Mouse (Mus musculus): ENCODE measurements around the gene Abcb11. TPM values are rescaled to one million over a fixed set of nuclear protein-coding genes. Genes with fewer than 3 reads are reported as not detected.
A peak's percentile ranks its signal among the peaks of the same experiment; 100 is the strongest.

Abcb11 gene
- polyA plus RNA-seq, 1 experiment, result not detected

GRCm38 (mm10) chr2:69294508-69294907 is 47.9 kb downstream of the Abcb11 start:
- TF ChIP-seq CTCF (IDR thresholded peaks at IDR 0.05; ENCODE audit: low read depth, low read length) (no peak), EP300 (IDR thresholded peaks at IDR 0.05; ENCODE audit: insufficient read depth, low read depth, low read length) (no peak), POLR2A (IDR thresholded peaks at IDR 0.05; ENCODE audit: insufficient read depth, low read length) (no peak)

GRCm38 (mm10) chr2:69288989-69289388 is 53.4 kb downstream of the Abcb11 start:
- Histone ChIP-seq H3K36me3 (ENCODE audit: control insufficient read depth, insufficient read depth, low read length, poor library complexity, severe bottlenecking) (no peaks in the 10 kb centered on the region), H3K27me3 (ENCODE audit: control insufficient read depth, insufficient read depth, low read length, poor library complexity, severe bottlenecking) (no peaks in the 10 kb centered on the region), H3K4me3 (ENCODE audit: low read depth, low read length) (no peak overlapping the region), H3K27ac (ENCODE audit: insufficient read depth, low read length) (no peak overlapping the region), H3K9ac (ENCODE audit: low read depth, poor library complexity, severe bottlenecking) (no peak overlapping the region), H3K9me3 (replicated peaks; ENCODE audit: control insufficient read depth, insufficient read depth, low read length, poor library complexity, severe bottlenecking) (no peaks in the 10 kb centered on the region), H3K4me1 (ENCODE audit: control insufficient read depth, insufficient read depth, low read length) (no peaks in the 10 kb centered on the region)
- TF ChIP-seq POLR2A (IDR thresholded peaks at IDR 0.05; ENCODE audit: insufficient read depth, low read length) (no peak), CTCF (IDR thresholded peaks at IDR 0.05; ENCODE audit: low read depth, low read length) (no peak), EP300 (IDR thresholded peaks at IDR 0.05; ENCODE audit: insufficient read depth, low read depth, low read length) (no peak)

More at GRCm38 (mm10) chr2:69294508-69294907, 47.9 kb downstream of the Abcb11 start:
- Histone ChIP-seq H3K27ac (ENCODE audit: insufficient read depth, low read length) (no peak overlapping the region), H3K9ac (ENCODE audit: low read depth, poor library complexity, severe bottlenecking) (no peak overlapping the region), H3K9me3 (replicated peaks; ENCODE audit: control insufficient read depth, insufficient read depth, low read length, poor library complexity, severe bottlenecking) (no peaks in the 10 kb centered on the region), H3K4me3 (ENCODE audit: low read depth, low read length) (no peak overlapping the region), H3K27me3 (ENCODE audit: control insufficient read depth, insufficient read depth, low read length, poor library complexity, severe bottlenecking) (no peaks in the 10 kb centered on the region), H3K4me1 (ENCODE audit: control insufficient read depth, insufficient read depth, low read length) (no peaks in the 10 kb centered on the region), H3K36me3 (ENCODE audit: control insufficient read depth, insufficient read depth, low read length, poor library complexity, severe bottlenecking) (no peaks in the 10 kb centered on the region)

GRCm38 (mm10) chr2:69275875-69276274 is 66.5 kb downstream of the Abcb11 start:
- H3K36me3 ChIP-seq (ENCODE audit: control insufficient read depth, insufficient read depth, low read length, poor library complexity, severe bottlenecking), result no peaks in the 10 kb centered on the region
- H3K4me1 ChIP-seq (ENCODE audit: control insufficient read depth, insufficient read depth, low read length), result no peaks in the 10 kb centered on the region
- TF ChIP-seq CTCF (IDR thresholded peaks at IDR 0.05; ENCODE audit: low read depth, low read length) (peak; percentile 21), POLR2A (IDR thresholded peaks at IDR 0.05; ENCODE audit: insufficient read depth, low read length) (no peak), EP300 (IDR thresholded peaks at IDR 0.05; ENCODE audit: insufficient read depth, low read depth, low read length) (no peak)
- H3K27ac ChIP-seq (ENCODE audit: insufficient read depth, low read length), result no peak overlapping the region
- no peaks in the 10 kb centered on the region for H3K9me3 ChIP-seq (replicated peaks; ENCODE audit: control insufficient read depth, insufficient read depth, low read length, poor library complexity, severe bottlenecking)
- H3K4me3 ChIP-seq (ENCODE audit: low read depth, low read length), result no peak overlapping the region
- no peak overlapping the region for H3K9ac ChIP-seq (ENCODE audit: low read depth, poor library complexity, severe bottlenecking)
- H3K27me3 ChIP-seq (ENCODE audit: control insufficient read depth, insufficient read depth, low read length, poor library complexity, severe bottlenecking), result no peaks in the 10 kb centered on the region

- Histone ChIP-seq H3K9ac (ENCODE audit: low read depth, poor library complexity, severe bottlenecking) (no peak overlapping the region), H3K4me1 (ENCODE audit: control insufficient read depth, insufficient read depth, low read length) (no peaks in the 10 kb centered on the region), H3K4me3 (ENCODE audit: low read depth, low read length) (no peak overlapping the region), H3K27ac (ENCODE audit: insufficient read depth, low read length) (no peak overlapping the region), H3K27me3 (ENCODE audit: control insufficient read depth, insufficient read depth, low read length, poor library complexity, severe bottlenecking) (no peaks in the 10 kb centered on the region), H3K36me3 (ENCODE audit: control insufficient read depth, insufficient read depth, low read length, poor library complexity, severe bottlenecking) (no peaks in the 10 kb centered on the region), H3K9me3 (replicated peaks; ENCODE audit: control insufficient read depth, insufficient read depth, low read length, poor library complexity, severe bottlenecking) (no peaks in the 10 kb centered on the region)
- TF ChIP-seq POLR2A (IDR thresholded peaks at IDR 0.05; ENCODE audit: insufficient read depth, low read length), result no peak
- no peak for TF ChIP-seq CTCF (IDR thresholded peaks at IDR 0.05; ENCODE audit: low read depth, low read length)
- no peak for TF ChIP-seq EP300 (IDR thresholded peaks at IDR 0.05; ENCODE audit: insufficient read depth, low read depth, low read length)
These were observed 78.3 kb downstream of the Abcb11 start for GRCm38 (mm10) chr2:69264069-69264618.

- H3K27me3 ChIP-seq (ENCODE audit: control insufficient read depth, insufficient read depth, low read length, poor library complexity, severe bottlenecking), result no peaks in the 10 kb centered on the region
- no peak overlapping the region for H3K4me3 ChIP-seq (ENCODE audit: low read depth, low read length)
- no peak overlapping the region for H3K9ac ChIP-seq (ENCODE audit: low read depth, poor library complexity, severe bottlenecking)
- no peak overlapping the region for H3K27ac ChIP-seq (ENCODE audit: insufficient read depth, low read length)
- H3K4me1 ChIP-seq (ENCODE audit: control insufficient read depth, insufficient read depth, low read length), result no peaks in the 10 kb centered on the region
- H3K9me3 ChIP-seq (replicated peaks; ENCODE audit: control insufficient read depth, insufficient read depth, low read length, poor library complexity, severe bottlenecking), result no peaks in the 10 kb centered on the region; the same call in 1 of the 2 replicates
- TF ChIP-seq CTCF (IDR thresholded peaks at IDR 0.05; ENCODE audit: low read depth, low read length), result no peak
- no peaks in the 10 kb centered on the region for H3K36me3 ChIP-seq (ENCODE audit: control insufficient read depth, insufficient read depth, low read length, poor library complexity, severe bottlenecking)
These were observed 94.1 kb downstream of the Abcb11 start for GRCm38 (mm10) chr2:69248221-69248755.

- Histone ChIP-seq H3K4me1 (ENCODE audit: control insufficient read depth, insufficient read depth, low read length) (no peaks in the 10 kb centered on the region), H3K9me3 (replicated peaks; ENCODE audit: control insufficient read depth, insufficient read depth, low read length, poor library complexity, severe bottlenecking) (no peaks in the 10 kb centered on the region), H3K4me3 (ENCODE audit: low read depth, low read length) (no peak overlapping the region), H3K27ac (ENCODE audit: insufficient read depth, low read length) (no peak overlapping the region), H3K27me3 (ENCODE audit: control insufficient read depth, insufficient read depth, low read length, poor library complexity, severe bottlenecking) (no peaks in the 10 kb centered on the region), H3K9ac (ENCODE audit: low read depth, poor library complexity, severe bottlenecking) (no peak overlapping the region), H3K36me3 (ENCODE audit: control insufficient read depth, insufficient read depth, low read length, poor library complexity, severe bottlenecking) (no peaks in the 10 kb centered on the region)
- TF ChIP-seq POLR2A (IDR thresholded peaks at IDR 0.05; ENCODE audit: insufficient read depth, low read length) (no peak), EP300 (IDR thresholded peaks at IDR 0.05; ENCODE audit: insufficient read depth, low read depth, low read length) (no peak)
These were observed 95.3 kb downstream of the Abcb11 start for GRCm38 (mm10) chr2:69247081-69247480.
